Mouse (Mus musculus): ENCODE measurements around the gene Celf5.

Celf5 gene

DNA sequence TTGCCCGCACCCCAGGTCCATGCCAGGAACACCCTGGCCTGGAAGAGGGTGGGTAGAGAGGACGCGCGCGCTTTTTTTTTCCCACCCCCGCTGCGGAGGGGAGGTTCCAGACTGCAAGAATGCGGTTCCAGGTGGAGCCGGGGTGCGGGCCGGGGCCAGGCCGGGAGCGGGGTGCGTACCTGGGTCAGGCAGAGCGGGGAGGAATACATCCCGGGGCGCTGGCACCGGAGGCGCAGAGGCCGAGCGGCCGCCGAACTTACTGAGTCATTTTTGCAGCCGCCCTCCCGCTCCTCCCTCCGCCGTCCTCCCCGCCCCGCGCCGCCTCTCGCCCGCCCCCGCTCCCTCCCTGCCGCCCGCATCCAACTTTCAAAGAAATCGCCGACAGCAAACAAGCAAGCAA lies 55.6 kb downstream of the Celf5 start:
- no peak for DNase-seq (ENCODE audit: low read depth)

GRCm38 (mm10) chr10:81426081-81426671 lies 56.3 kb downstream of the Celf5 start:
- no peak for DNase-seq (ENCODE audit: low read depth)

DNA sequence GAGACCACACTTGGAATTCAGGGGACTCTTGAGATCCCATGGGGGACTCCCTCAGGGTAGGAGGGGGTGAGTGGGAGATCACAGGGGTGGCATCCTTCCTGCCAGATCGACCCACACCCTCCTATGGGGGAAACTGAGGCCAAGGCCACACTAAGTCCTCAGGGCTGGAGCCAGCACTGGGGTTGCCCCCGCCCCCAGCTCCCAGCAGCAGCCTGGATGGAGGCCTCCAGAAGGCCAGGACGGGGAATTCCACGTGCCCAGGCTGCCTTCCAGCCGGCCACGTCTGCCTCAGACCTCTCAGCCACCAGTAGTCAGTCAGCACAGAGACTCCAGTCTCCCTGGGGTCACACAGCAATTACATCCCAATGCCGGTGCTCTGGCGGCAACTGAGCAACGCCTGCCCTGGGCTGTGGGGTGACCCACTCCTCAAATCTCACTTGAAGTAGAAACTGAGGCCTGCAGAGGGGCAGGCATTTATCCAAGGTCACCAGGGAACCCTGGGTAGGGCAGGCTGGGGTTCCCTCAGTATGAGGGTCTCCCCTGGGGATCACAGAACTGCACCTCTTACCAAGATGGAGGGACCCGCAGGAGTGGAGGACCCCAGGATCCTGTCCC lies 57.2 kb downstream of the Celf5 start:
- DNase-seq (ENCODE audit: low read depth) = no peak

DNA sequence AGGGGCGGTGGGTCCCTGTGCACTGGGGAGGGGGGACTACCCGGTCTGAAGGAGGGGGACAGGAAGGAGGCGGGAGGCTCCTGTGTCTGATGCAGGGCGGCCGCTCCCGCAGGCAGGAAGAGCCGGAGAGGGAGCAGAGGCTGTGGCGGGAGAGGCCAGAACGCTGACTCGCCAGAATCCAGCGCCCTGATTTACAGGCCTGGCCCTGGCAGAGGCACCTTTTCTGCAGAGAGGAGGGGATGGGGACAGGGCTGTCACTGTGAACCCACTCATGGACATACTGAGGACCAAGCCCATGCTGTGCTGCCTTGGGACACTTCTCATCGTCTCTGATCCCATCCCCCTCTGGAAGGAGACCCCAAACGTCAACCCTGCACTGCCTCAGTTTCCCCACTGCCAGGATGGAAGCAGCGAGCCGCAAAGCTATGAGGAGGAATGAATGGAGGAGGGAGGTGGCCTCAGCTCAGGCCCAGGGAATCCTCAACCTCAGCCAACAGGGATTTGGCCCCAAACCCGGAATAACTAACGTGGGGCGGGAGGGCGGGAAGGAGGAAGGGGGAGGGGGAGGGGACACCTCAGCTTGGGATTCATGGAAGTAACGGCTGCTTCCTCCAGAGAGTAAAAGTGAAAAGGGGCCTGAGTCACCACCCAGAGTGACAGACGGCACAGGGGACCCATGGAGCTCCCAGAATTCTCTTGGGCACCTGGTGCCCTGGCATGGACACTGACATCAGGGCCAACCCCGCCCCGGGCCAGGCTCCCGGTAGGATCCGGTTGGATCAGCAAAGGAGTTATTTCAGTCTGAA lies 58.1 kb downstream of the Celf5 start:
- DNase-seq (ENCODE audit: low read depth) = no peak

- DNase-seq (ENCODE audit: low read depth) = no peak
Measured at GRCm38 (mm10) chr10:81423476-81424245, 58.8 kb downstream of the Celf5 start.

- DNase-seq (ENCODE audit: low read depth) = no peak
Measured at GRCm38 (mm10) chr10:81422661-81423217, 59.8 kb downstream of the Celf5 start.

DNA sequence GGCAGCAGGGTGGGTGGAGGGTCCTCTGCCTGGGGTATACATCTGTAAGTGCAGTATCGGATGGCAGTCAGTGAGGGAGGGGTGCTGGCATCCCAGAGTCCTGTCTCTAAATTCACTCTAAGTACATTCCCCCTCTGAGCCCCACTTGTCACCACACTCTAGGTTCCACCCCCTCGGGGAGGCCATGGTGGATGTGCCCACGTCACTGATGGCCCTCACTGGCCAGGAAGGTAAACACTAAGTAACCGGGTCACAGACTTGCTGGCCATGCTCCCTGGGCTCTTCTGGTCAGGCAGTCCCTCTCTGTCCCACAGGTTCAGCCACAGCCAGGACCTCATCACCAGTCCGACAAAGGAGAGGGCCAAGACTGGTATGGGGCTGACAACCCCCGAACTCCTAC lies 60.3 kb downstream of the Celf5 start:
- no peak for DNase-seq (ENCODE audit: low read depth)

DNA sequence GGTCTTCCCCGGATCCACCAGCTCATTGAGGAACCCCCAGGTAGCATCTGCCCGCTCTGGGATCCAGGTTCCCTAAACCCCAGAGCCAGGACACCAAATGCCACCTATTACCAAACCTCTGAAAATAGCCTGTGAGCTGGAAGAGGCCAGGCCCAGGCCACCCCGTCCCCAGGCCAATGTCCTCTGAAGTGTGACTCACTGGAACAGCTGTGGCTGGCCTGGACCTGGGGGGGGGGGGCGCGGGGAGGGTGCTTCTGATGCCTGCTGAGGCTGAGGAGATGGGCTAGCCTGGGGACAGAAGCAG lies 60.8 kb downstream of the Celf5 start:
- DNase-seq (ENCODE audit: low read depth) = no peak

DNA sequence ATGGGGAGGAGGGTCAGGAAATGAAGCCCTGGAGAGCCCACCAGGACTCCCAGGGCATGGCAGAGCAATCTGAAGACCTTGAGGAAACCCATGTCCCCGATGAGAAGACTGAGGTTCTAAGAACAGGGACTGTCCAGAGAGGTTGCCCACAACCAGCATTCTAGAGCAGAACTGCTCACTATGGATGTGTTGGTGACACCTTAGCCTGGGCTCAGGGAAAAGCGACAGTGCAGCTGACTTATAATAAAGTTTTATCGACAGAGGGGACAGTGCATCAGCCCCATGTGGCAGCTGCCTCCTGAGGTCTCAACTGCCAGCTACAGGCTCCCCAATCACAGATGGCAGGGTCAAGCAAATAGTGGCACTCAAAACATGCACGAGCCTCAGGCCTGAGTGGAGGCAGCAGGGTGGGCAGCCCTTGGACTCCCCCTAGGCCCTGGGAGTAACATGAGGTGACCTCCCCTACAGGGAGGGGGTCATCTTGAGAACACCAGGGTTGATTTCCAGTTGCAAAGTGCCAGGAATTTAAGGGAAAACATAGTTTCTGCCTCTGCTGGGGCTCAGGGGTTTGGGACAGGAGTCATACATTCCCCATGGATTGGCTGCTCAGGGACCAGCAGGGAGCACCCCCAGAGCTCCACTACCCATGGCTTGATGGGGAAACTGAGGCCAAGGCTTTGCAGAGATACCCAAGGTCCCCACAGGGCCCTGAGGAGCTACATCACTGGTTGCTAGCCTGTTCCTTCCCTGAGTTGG lies 61.3 kb downstream of the Celf5 start:
- no peak for DNase-seq (ENCODE audit: low read depth)

DNA sequence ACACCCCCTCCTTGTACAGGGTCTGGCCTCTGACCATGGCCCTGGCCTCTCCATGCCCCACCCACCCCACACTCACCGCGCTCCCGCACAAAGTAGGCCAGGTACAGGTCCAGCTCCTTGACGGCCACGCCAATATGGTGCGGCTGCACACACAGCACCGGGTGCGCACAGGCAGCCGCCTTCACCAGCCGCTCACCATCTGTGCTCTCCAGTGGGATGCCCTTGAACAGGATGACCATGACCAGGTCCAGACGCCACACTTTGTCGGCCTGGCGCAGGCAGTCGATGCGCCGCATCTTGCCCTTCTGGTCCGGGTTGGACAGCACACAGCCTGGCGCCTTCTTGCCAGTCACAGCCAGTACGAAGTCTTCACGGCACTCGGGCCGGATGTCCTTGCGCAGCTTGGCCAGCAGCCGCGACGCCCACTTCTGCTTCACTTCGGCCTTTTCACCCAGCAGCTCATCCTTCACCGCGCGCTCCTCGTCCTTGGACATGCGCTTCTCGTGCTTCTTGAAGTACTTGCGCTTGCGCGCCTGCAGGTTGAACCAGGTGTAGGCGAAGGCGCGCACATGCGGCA lies 62.2 kb downstream of the Celf5 start:
- DNase-seq (ENCODE audit: low read depth) = no peak

DNA sequence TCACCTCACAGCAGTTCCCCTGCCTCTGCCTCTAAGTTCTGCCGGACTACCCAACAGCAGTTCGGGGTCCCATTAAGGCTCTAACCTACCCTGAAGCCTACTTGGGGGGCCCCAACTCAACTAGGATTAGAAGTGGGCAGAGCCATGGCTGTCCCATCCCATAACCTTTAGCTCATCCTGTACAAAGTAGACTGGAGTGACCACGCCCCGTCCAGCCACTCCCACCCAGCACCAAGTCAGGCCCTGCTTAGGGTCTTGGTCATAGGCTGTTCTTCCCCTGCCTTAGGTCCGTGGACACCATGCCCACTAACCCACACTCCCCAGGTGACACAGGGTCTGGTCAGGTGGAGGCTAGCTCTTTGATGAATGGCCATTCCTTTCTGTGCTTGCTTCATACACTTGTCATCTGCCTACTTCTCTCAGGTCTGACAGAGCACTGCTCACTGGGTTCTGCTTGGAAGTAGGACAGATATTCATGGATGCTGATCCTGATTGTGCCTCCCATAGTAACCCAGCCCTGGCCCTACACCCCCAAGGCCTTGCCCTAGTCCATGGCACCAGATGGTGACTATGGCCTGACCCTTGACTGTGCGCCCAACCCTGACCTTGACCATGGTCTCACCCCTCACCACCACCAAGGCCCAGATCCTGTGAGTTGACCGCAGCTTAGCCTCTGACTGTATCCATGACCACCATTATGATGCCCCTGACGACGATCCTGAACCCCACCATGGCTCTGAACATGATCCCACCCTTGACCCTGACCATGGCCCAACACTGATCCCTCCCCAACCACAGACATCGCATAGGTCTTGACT lies 63.2 kb downstream of the Celf5 start:
- no peak for DNase-seq (ENCODE audit: low read depth)

DNA sequence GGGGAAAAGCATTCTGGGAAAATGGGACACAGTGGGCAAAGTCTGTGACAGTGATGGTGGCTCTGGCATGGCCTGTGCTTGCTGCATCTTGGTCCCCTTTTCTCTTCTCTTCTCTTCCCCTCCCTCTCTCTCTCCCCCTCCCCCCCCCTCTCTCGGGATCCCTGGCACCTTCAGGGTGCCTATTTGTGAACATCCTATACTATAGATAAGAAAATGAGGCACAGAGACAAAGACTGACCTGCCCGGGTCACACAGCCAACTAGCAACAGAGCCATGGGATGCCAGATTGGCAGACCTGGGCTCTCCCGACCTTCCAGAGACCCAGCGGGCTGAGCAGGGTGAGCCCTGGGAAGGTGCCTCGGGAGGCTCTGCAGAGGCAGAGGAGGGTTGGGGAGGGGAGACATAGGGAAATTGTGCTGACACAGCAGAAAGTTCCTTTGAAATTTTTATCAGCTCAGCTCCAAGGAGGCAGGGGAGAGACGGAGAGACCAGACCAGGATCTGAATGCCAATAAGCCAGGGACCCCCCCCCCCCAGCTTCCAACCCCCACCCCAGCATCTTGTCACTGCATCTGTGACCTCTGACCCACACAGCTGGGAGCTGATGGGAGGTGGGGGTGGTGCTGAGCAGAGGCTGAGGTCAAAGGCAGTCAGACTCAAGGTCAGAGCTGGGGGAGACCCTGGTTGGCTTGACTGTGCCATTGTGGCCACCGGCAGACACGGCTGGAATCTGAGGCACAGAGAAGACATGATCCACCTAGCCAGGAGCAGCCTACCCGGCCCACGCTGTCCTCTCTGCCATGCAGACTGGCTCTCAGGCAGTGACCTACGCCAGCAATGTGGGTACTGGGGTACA lies 64.1 kb downstream of the Celf5 start:
- DNase-seq (ENCODE audit: low read depth) = no peak

GRCm38 (mm10) chr10:81417227-81418215 lies 65.0 kb downstream of the Celf5 start:
- no peak for DNase-seq (ENCODE audit: low read depth)

DNA sequence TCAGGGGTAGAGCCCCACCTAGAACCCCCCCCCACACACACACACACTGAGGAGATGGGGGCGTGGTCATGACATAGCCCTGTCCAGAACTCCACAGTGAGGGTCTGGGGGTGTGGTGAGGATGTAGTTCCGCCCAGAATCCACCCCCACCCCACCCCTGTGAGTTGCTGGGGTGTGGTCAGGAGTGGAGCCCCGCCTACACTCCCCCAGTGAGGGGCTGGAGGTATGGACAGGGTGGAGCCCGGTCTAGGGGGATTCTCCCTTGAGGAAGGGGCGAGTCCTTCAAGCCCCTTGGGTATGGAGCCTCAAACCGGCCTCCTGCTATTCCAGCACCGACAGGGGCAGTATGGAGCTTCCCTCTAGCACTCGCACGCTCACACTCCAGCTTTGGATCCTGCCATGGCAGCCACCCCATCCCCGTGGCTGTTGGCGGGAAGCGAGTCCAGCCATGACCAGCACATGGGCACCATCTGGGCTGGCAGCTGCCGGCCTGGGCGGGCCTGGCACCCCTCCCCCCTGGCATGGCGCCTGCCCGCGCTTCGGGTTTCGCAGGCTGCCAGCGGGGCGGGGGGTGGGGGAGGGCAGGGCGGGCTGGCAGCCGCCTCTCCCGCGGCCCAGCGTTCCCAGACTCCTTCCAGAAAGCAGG lies 65.8 kb downstream of the Celf5 start:
- no peak for DNase-seq (ENCODE audit: low read depth)

- no peak for DNase-seq (ENCODE audit: low read depth)
Measured at GRCm38 (mm10) chr10:81415549-81416310, 66.8 kb downstream of the Celf5 start.

DNA sequence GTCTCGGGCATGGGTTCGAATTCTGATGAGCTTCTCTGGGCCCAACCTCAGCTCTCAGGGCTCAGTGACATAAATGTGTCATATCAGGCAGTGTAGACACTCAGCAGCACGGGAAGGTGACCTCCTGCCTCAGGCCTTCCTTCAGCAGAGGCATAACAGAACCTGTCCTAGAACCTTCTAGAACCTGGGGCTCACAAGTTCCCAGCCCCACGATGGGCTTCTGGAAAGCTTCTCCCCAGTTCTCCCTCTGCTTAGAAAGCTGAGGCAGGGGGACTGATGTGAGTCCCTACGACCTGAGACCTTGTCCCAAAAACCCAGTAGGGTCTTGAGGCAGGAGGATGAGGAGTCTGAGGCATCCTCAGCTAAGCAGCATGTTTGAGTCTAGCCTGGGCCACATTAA lies 67.4 kb downstream of the Celf5 start:
- DNase-seq (ENCODE audit: low read depth) = no peak

DNA sequence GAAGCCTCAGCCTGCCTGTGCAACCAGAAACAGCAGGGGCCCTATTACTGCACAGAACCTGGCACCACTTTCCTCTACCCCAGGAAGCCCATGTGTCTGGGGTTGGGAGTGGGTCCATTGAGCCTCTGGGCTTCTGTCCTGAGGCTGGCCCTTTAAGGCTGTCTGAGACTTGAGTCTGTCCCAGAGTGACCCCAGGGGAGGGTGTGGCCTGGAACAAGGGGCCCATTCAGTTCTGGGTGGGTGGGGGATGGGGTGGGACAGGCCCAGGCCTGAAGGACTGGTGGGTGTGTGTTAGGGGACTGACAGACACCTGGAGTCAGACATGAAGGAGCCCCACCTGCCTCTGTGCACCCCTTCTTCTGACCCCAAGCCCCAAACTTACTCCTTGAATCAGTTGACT lies 67.8 kb downstream of the Celf5 start:
- DNase-seq (ENCODE audit: low read depth) = no peak

Measured in 416B (cell line).